Mouse (Mus musculus) kidney, adult 2 months (tissue): ENCODE results near the gene Rora. TPM values are rescaled to one million over a fixed set of nuclear protein-coding genes. Genes with fewer than 3 reads are reported as not detected.

Source experiments
- DNase-seq: peaks from one replicate; pipeline ENCODE4 v3.0.0; 2021
- H3K27ac ChIP-seq: fragments of 200-500 bp; 2 replicates; pipeline ENCODE4 v1.5.1; 2012; ENCODE audit warnings: low read depth, low read length, control low read depth, inconsistent platforms; ENCODE audit not compliant: insufficient read depth
- H3K27me3 ChIP-seq: fragments of 200-500 bp; replicated peaks from 2 replicates; pipeline ENCODE4 v1.6.1; 2012; ENCODE audit warnings: mild to moderate bottlenecking, moderate library complexity, low read length, inconsistent platforms; ENCODE audit not compliant: control insufficient read depth, insufficient read depth
- H3K36me3 ChIP-seq: fragments of 200-500 bp; 2 replicates; pipeline ENCODE4 v1.6.1; 2012; ENCODE audit warnings: mild to moderate bottlenecking, moderate library complexity, low read length, inconsistent platforms; ENCODE audit not compliant: control insufficient read depth, insufficient read depth
- H3K4me1 ChIP-seq: fragments of 200-500 bp; 2 replicates; pipeline ENCODE4 v1.6.1; 2011; ENCODE audit warnings: low read length; ENCODE audit not compliant: control insufficient read depth, insufficient read depth
- H3K4me3 ChIP-seq: fragments of 200-500 bp; 2 replicates; pipeline ENCODE4 v1.5.1; 2011; ENCODE audit warnings: mild to moderate bottlenecking, low read depth, low read length, control low read depth; ENCODE audit not compliant: insufficient read depth
- CTCF ChIP-seq: fragments of 200-500 bp; conservative IDR thresholded peaks from 2 replicates; pipeline ENCODE4 v1.5.1; 2011; ENCODE audit warnings: low read depth, mild to moderate bottlenecking, control low read depth, low read length, moderate library complexity, mixed read lengths; ENCODE audit not compliant: insufficient read depth, insufficient read length
- POLR2A ChIP-seq: fragments of 200-500 bp; IDR thresholded peaks from one replicate; pipeline ENCODE4 v1.6.1; 2011; ENCODE audit warnings: low read depth, low read length, control low read depth
- WGBS: fragments of 180-500 bp; shearing (Covaris S2); methylation state at CpG from one replicate; pipeline ENCODE4 v1.1.7; 2018; 5-methylcytosine and 5-hydroxymethylcytosine counted together
- polyA plus RNA-seq: library from polyadenylated mRNA; depleted of rRNA; stranded (reverse); fragments of >200 nt; gene quantifications from 2 replicates; pipeline ENCODE4 v1.2.3, GENCODE M21; 2012

Gene Rora
- polyA plus RNA-seq, 1 experiment: 15.5 TPM

GRCm38 (mm10) chr9:69180961-69181360 lies 527.4 kb downstream of the Rora start:
- WGBS: 22% methylated on average over 3 of the region's 3 CpGs
- peak overlapping the region; percentile 89 for H3K27ac ChIP-seq
- H3K4me3 ChIP-seq: no peak overlapping the region

GRCm38 (mm10) chr9:69181411-69181810 lies 527.8 kb downstream of the Rora start:
- peak; percentile 85 for DNase-seq

More at GRCm38 (mm10) chr9:69180961-69181360, 527.4 kb downstream of the Rora start:
- no peaks in the 10 kb centered on the region for H3K36me3 ChIP-seq
- peak; percentile 57 for DNase-seq
- no peaks in the 10 kb centered on the region for H3K27me3 ChIP-seq
- H3K4me1 ChIP-seq: peaks cover 27% of the 10 kb centered on the region
- no peak for TF ChIP-seq CTCF
- no peak for TF ChIP-seq POLR2A

GRCm38 (mm10) chr9:69183888-69184287 lies 530.3 kb downstream of the Rora start:
- Histone ChIP-seq H3K27me3 (no peaks in the 10 kb centered on the region), H3K27ac (peak overlapping the region; percentile 86), H3K4me3 (no peak overlapping the region), H3K36me3 (no peaks in the 10 kb centered on the region), H3K4me1 (peaks cover 25% of the 10 kb centered on the region)
- TF ChIP-seq CTCF (no peak), POLR2A (no peak)
- peak; percentile 74 for DNase-seq
- 62% methylated on average over 4 of the region's 4 CpGs for WGBS

More at GRCm38 (mm10) chr9:69181411-69181810, 527.8 kb downstream of the Rora start:
- Histone ChIP-seq H3K4me1 (peaks cover 25% of the 10 kb centered on the region), H3K27me3 (no peaks in the 10 kb centered on the region), H3K36me3 (no peaks in the 10 kb centered on the region), H3K4me3 (no peak overlapping the region), H3K27ac (peak overlapping the region; percentile 89)
- TF ChIP-seq CTCF (no peak), POLR2A (no peak)

DNA sequence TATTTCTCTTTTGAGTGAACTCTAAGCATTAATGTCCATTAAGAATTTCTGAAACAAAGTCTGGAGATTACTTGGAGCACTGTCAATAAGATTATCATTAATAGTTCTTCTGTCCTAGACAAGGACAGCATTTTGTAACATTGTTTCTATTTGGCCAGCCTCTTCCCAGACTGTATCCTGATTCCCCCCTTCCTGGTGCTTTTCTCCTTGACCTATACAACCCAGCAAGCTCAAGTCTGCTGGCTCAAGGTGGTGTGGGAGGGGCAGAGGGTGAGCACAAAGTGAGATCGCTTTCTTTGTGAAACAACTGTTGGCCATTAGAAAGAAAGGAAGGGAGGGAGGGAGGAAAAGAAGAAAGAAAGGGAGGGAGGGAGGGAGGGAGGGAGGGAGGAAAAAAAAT lies 537.1 kb downstream of the Rora start:
- H3K4me3 ChIP-seq: no peak overlapping the region
- peaks cover 18% of the 10 kb centered on the region for H3K4me1 ChIP-seq
- no peaks in the 10 kb centered on the region for H3K27me3 ChIP-seq
- no peak for TF ChIP-seq POLR2A
- TF ChIP-seq CTCF: no peak
- 50% methylated on average over 1 of the region's 1 CpGs for WGBS
- no peak for DNase-seq
- no peaks in the 10 kb centered on the region for H3K36me3 ChIP-seq
- no peak overlapping the region for H3K27ac ChIP-seq

- H3K4me3 ChIP-seq: no peak overlapping the region
- no peaks in the 10 kb centered on the region for H3K36me3 ChIP-seq
- TF ChIP-seq POLR2A (no peak), CTCF (no peak)
- H3K4me1 ChIP-seq: peaks cover 21% of the 10 kb centered on the region
- no peaks in the 10 kb centered on the region for H3K27me3 ChIP-seq
- peak; percentile 13 for DNase-seq
- 79% methylated on average over 8 of the region's 8 CpGs for WGBS
- no peak overlapping the region for H3K27ac ChIP-seq
Measured at GRCm38 (mm10) chr9:69192446-69192845, 538.9 kb downstream of the Rora start.

GRCm38 (mm10) chr9:69194638-69195605 lies 541.3 kb downstream of the Rora start:
- WGBS: 42% methylated on average over 13 of the region's 13 CpGs
- Histone ChIP-seq H3K27me3 (no peaks in the 10 kb centered on the region), H3K36me3 (no peaks in the 10 kb centered on the region), H3K27ac (peak overlapping the region; percentile 81), H3K4me3 (no peak overlapping the region), H3K4me1 (peaks cover 21% of the 10 kb centered on the region)
- TF ChIP-seq CTCF: no peak
- no peak for TF ChIP-seq POLR2A
- peak; percentile 72 for DNase-seq

DNA sequence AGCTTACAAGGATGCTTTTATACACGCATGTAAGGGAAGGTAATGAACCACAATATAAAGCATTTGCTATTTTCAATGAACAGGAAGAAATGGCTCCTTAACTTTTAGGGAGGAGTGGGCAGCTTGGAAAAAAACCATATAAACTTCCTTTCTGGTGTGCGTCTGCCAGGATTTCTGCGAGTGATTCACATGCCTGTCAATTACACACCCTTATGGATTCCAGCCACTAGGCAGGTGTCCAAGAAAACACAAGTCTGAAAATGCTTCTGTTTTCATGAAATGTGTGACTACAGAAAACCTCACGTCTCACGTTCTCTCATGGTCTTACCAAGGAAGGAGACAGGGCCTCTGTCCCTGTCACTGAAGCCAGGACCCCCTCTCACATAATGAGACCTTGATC lies 560.2 kb downstream of the Rora start:
- no peak for DNase-seq
- H3K4me3 ChIP-seq: no peak overlapping the region
- WGBS: 67% methylated on average over 5 of the region's 5 CpGs
- no peaks in the 10 kb centered on the region for H3K36me3 ChIP-seq
- no peaks in the 10 kb centered on the region for H3K4me1 ChIP-seq
- TF ChIP-seq CTCF: no peak
- no peak for TF ChIP-seq POLR2A
- no peak overlapping the region for H3K27ac ChIP-seq
- no peaks in the 10 kb centered on the region for H3K27me3 ChIP-seq

GRCm38 (mm10) chr9:69224841-69225240 lies 571.3 kb downstream of the Rora start:
- H3K27ac ChIP-seq: no peak overlapping the region
- H3K4me1 ChIP-seq: no peaks in the 10 kb centered on the region
- no peaks in the 10 kb centered on the region; the same call in 1 of the 2 replicates for H3K27me3 ChIP-seq
- TF ChIP-seq POLR2A (no peak), CTCF (no peak)
- DNase-seq: no peak
- no peaks in the 10 kb centered on the region for H3K36me3 ChIP-seq
- WGBS: 50% methylated on average over 3 of the region's 3 CpGs
- no peak overlapping the region for H3K4me3 ChIP-seq
